Mouse (Mus musculus): ENCODE results near the gene Mmel1.

Gene Mmel1

GRCm38 (mm10) chr4:154936542-154937255 lies 67.3 kb downstream of the Mmel1 start:
- DNase-seq (ENCODE audit: low spot score in 2 of 2): no peak

- DNase-seq (ENCODE audit: low spot score in 2 of 2): no peak
These were observed 68.4 kb downstream of the Mmel1 start for GRCm38 (mm10) chr4:154937746-154938145.

- DNase-seq (ENCODE audit: low spot score in 2 of 2): no peak
These were observed 70.8 kb downstream of the Mmel1 start for GRCm38 (mm10) chr4:154940156-154940555.

GRCm38 (mm10) chr4:154941831-154942230 lies 72.4 kb downstream of the Mmel1 start:
- no peak for DNase-seq (ENCODE audit: low spot score in 2 of 2)

GRCm38 (mm10) chr4:154942632-154943322 lies 73.4 kb downstream of the Mmel1 start:
- no peak for DNase-seq (ENCODE audit: low spot score in 2 of 2)

- no peak for DNase-seq (ENCODE audit: low spot score in 2 of 2)
These were observed 74.1 kb downstream of the Mmel1 start for GRCm38 (mm10) chr4:154943323-154944039.

GRCm38 (mm10) chr4:154944121-154944590 lies 74.8 kb downstream of the Mmel1 start:
- peak; percentile 43 to 67 for DNase-seq (ENCODE audit: low spot score in 2 of 2)

Measured in urinary bladder, adult 18-20 months (tissue).